Mouse (Mus musculus) C2C12 (cell line): ENCODE data around the gene Ggta1.

ENCODE experiments used
- CTCF ChIP-seq: IDR thresholded peaks from one replicate; pipeline ENCODE4 v1.5.1; 2011; ENCODE audit not compliant: control insufficient read depth, insufficient read depth, insufficient read length
- MAX ChIP-seq: IDR thresholded peaks from one replicate; pipeline ENCODE4 v1.6.1; 2011; ENCODE audit warnings: mild to moderate bottlenecking, control low read depth

DNA sequence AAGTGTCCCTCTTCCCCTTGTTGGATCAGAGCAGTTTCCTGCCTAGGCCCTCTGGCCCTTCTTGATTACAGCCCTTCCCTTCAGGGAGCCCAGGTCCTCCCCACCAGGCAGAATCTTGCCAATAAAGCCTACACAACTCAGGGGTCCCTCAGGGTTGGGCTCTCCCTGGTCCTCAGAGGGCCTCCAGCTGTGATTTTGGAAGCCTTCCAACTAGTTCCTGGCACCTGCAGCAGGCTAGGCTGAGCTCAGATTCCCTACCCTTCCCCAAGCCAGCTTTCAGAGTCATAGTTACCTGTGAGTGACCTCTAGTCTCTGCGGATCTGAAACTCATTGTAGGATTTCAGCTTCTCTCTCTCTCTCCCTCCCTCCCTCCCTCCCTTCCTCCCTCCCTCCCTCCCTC lies 47.9 kb upstream of the Ggta1 start:
- TF ChIP-seq CTCF (no peak), MAX (no peak)
